Mouse (Mus musculus) spleen, adult 2 months (tissue): ENCODE data around the gene Ect2l. TPM values are rescaled to one million over a fixed set of nuclear protein-coding genes. Genes with fewer than 3 reads are reported as not detected.
A peak's percentile ranks its signal among the peaks of the same experiment; 100 is the strongest.

ENCODE experiments used
- DNase-seq, 2 experiments: peaks; one replicate each; pipeline versions ENCODE4 v3.0.0 to v3.0.0-alpha.2; 2012 to 2021; ENCODE audit warnings: low spot score in 2 of 2, low read depth in 1 of 2
- H3K27ac ChIP-seq: fragments of 200-500 bp; 2 replicates; pipeline ENCODE4 v1.5.1; 2012; ENCODE audit warnings: low read length, inconsistent platforms; ENCODE audit not compliant: insufficient read depth
- H3K27me3 ChIP-seq: fragments of 200-500 bp; 2 replicates; pipeline ENCODE4 v1.6.1; 2012; ENCODE audit warnings: mild to moderate bottlenecking, moderate library complexity, low read length, inconsistent platforms; ENCODE audit not compliant: control insufficient read depth, insufficient read depth
- H3K36me3 ChIP-seq: fragments of 200-500 bp; 2 replicates; pipeline ENCODE4 v1.6.1; 2012; ENCODE audit warnings: mild to moderate bottlenecking, low read length, inconsistent platforms; ENCODE audit not compliant: control insufficient read depth, insufficient read depth
- H3K4me1 ChIP-seq: fragments of 200-500 bp; 2 replicates; pipeline ENCODE4 v1.6.1; 2011; ENCODE audit warnings: inconsistent platforms; ENCODE audit not compliant: control insufficient read depth, insufficient read depth, insufficient read length
- H3K4me3 ChIP-seq: fragments of 200-500 bp; 2 replicates; pipeline ENCODE4 v1.5.1; 2011; ENCODE audit warnings: mild to moderate bottlenecking, inconsistent platforms; ENCODE audit not compliant: insufficient read depth, insufficient read length; ENCODE audit errors: extremely low read depth
- CTCF ChIP-seq: fragments of 200-500 bp; IDR thresholded peaks from 2 replicates; pipeline ENCODE4 v1.5.1; 2011; ENCODE audit warnings: mild to moderate bottlenecking, inconsistent platforms; ENCODE audit not compliant: insufficient read depth, insufficient read length, insufficient replicate concordance; ENCODE audit errors: extremely low read depth
- POLR2A ChIP-seq: fragments of 200-500 bp; IDR thresholded peaks from 2 replicates; pipeline ENCODE4 v1.6.1; 2011; ENCODE audit warnings: low read depth, low read length, inconsistent platforms
- WGBS: fragments of 180-500 bp; shearing (Covaris S2); methylation state at CpG from one replicate; pipeline ENCODE4 v1.1.7; 2018; 5-methylcytosine and 5-hydroxymethylcytosine counted together
- polyA plus RNA-seq: library from polyadenylated mRNA; depleted of rRNA; stranded (reverse); fragments of >200 nt; gene quantifications from 2 replicates; pipeline ENCODE4 v1.2.3, GENCODE M21; 2012

Ect2l gene
- polyA plus RNA-seq, 1 experiment: not detected

- TF ChIP-seq POLR2A: no peak
- no peak for TF ChIP-seq CTCF
These were observed 8.3 kb downstream of the Ect2l start for GRCm38 (mm10) chr10:18202401-18202800.

GRCm38 (mm10) chr10:18200656-18201055 is 10.0 kb downstream of the Ect2l start:
- Histone ChIP-seq H3K4me3 (no peak overlapping the region), H3K36me3 (no peaks in the 10 kb centered on the region), H3K4me1 (no peaks in the 10 kb centered on the region), H3K27me3 (no peaks in the 10 kb centered on the region), H3K27ac (no peak overlapping the region)
- 73% methylated on average over 9 of the region's 9 CpGs for WGBS
- TF ChIP-seq CTCF (no peak), POLR2A (no peak)
- no peak for DNase-seq

More at GRCm38 (mm10) chr10:18202401-18202800, 8.3 kb downstream of the Ect2l start:
- Histone ChIP-seq H3K36me3 (no peaks in the 10 kb centered on the region), H3K4me1 (no peaks in the 10 kb centered on the region), H3K27me3 (no peaks in the 10 kb centered on the region), H3K27ac (no peak overlapping the region), H3K4me3 (no peak overlapping the region)
- 82% methylated on average over 3 of the region's 3 CpGs for WGBS
- no peak for DNase-seq

GRCm38 (mm10) chr10:18199919-18200318 is 10.8 kb downstream of the Ect2l start:
- 84% methylated on average over 4 of the region's 4 CpGs for WGBS
- no peaks in the 10 kb centered on the region for H3K36me3 ChIP-seq
- TF ChIP-seq CTCF (no peak), POLR2A (no peak)
- no peak overlapping the region for H3K4me3 ChIP-seq
- no peak overlapping the region for H3K27ac ChIP-seq
- no peaks in the 10 kb centered on the region for H3K27me3 ChIP-seq
- DNase-seq: no peak
- no peaks in the 10 kb centered on the region for H3K4me1 ChIP-seq

GRCm38 (mm10) chr10:18198286-18199015 is 12.2 kb downstream of the Ect2l start:
- no peak for DNase-seq
- 87% methylated on average over 5 of the region's 5 CpGs for WGBS
- TF ChIP-seq CTCF (no peak), POLR2A (no peak)
- H3K4me1 ChIP-seq: no peaks in the 10 kb centered on the region
- no peak overlapping the region for H3K4me3 ChIP-seq
- H3K27me3 ChIP-seq: no peaks in the 10 kb centered on the region
- H3K36me3 ChIP-seq: no peaks in the 10 kb centered on the region
- H3K27ac ChIP-seq: no peak overlapping the region

GRCm38 (mm10) chr10:18197206-18197979 is 13.3 kb downstream of the Ect2l start:
- H3K4me1 ChIP-seq: no peaks in the 10 kb centered on the region
- H3K27me3 ChIP-seq: no peaks in the 10 kb centered on the region
- H3K27ac ChIP-seq: no peak overlapping the region
- DNase-seq: peak; percentile 45 to 60
- WGBS: 36% methylated on average over 14 of the region's 14 CpGs
- peak overlapping the region; percentile 43 for H3K4me3 ChIP-seq
- no peaks in the 10 kb centered on the region for H3K36me3 ChIP-seq
- TF ChIP-seq CTCF: peak; percentile 45; the same call in 1 of the 2 replicates
- TF ChIP-seq POLR2A: no peak

- no peaks in the 10 kb centered on the region for H3K27me3 ChIP-seq
- H3K27ac ChIP-seq: no peak overlapping the region
- no peak for TF ChIP-seq CTCF
- TF ChIP-seq POLR2A: no peak
- no peak overlapping the region for H3K4me3 ChIP-seq
- DNase-seq: no peak
- H3K4me1 ChIP-seq: no peaks in the 10 kb centered on the region
- H3K36me3 ChIP-seq: no peaks in the 10 kb centered on the region
- WGBS: 62% methylated on average over 14 of the region's 14 CpGs
These were observed 16.0 kb downstream of the Ect2l start for GRCm38 (mm10) chr10:18194737-18195141.
